Mouse (Mus musculus) WW6 (cell line): ENCODE results near the gene Babam2.

Source experiments
- DNase-seq: peaks from one replicate; pipeline ENCODE4 v3.0.0-alpha.2; 2013; ENCODE audit warnings: low read depth, low spot score

Gene Babam2

DNA sequence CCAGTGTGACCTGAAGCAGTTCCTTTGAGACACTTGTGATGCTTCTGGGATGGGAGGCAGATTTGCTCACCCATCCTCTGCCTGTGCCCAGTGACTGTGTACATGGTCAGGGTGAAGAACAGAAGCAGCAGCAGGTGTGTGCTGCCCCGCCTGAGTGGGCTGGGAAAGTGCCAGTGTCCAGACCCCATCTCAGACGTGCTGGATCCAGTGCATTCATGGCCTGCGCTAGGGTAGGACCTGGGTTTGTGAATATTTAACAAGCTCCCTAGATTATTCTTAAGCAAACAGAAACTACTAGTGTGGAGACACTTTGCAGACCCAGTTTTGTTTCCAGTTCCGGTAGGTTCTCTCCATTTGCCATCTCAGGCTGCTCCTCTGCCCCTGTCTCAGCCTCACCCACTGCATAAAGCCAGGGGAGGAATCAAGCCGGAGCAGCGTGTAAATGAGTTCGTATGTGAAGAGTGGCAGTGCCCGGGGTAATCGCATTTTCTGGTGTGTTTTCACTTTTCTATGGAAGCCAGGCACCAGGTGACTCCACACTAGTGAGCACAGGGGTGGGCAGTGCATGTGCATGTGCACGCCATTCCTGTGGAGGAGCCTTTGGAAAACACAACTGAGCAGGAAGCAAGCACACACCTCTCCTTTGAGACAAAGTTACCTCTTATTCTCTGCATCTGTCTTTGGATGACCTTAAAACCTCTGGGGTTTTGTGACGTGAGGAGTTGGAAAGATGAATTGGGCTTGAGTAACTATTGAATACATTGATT is 290.2 kb downstream of the Babam2 start:
- no peak for DNase-seq

- no peak for DNase-seq
Measured at GRCm38 (mm10) chr5:31997189-31997954, 299.9 kb downstream of the Babam2 start.

- no peak for DNase-seq
Measured at GRCm38 (mm10) chr5:31998806-31999205, 301.3 kb downstream of the Babam2 start.

GRCm38 (mm10) chr5:32000076-32000475 is 302.6 kb downstream of the Babam2 start:
- DNase-seq, result no peak

DNA sequence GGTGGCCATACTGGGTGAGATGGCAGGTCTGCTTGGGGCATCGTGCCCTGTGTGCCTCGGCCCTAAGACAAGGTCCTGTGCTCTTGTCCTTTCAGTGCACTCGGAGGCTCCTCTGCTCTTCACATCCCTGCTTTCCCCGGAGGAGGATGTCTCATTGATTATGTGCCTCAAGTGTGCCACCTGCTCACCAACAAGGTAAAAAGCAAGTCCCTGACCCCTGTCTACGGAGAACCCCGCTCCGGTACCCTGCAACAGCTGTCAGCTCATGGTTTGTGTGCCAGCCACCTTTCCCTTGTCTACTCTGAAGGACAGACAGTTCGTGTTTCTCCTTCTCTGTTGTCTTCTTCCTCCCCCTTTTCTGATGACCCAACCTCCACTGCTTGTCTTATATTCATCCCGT is 303.8 kb downstream of the Babam2 start:
- DNase-seq, result no peak

- no peak for DNase-seq
Measured at GRCm38 (mm10) chr5:32001771-32002170, 304.3 kb downstream of the Babam2 start.

GRCm38 (mm10) chr5:32008401-32008800 is 310.9 kb downstream of the Babam2 start:
- DNase-seq, result no peak

DNA sequence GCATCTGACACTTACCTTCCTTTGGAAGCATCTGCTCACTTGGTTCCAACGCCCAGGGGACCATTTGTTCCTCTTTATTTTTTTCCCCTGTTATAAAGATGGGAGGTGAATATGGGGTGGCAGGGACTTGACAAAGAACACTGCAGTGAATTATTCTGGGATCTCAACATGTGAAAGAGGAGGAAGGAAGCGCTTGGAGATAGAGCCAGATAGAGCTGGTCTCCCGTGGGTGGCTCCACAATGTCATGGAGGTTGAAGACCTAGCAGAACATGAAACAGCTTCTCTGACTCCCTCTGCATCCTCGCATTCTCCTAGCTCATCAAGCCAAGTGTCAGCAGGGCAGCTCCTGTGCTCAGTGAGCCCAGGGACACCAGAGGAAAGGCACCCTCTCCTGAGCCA is 312.6 kb downstream of the Babam2 start:
- no peak for DNase-seq

DNA sequence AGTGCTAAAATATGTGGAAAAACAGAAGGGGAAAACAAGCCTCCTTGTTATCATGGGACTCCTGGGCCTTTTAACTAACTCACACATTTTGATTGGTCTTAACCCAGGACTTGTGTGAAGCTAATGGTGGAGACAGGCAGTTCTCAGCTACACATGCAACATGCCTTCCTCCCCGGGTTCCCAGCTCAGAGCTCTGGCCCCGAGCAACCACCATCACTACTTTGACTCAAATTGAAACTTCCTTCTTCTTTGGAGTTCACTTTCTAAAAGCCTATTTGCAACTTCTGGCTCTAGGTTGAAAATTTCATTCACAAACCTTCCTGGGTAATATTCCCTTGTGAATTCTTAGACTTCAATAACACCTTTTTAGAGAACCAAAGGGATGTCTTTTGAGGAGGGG is 315.6 kb downstream of the Babam2 start:
- no peak for DNase-seq

DNA sequence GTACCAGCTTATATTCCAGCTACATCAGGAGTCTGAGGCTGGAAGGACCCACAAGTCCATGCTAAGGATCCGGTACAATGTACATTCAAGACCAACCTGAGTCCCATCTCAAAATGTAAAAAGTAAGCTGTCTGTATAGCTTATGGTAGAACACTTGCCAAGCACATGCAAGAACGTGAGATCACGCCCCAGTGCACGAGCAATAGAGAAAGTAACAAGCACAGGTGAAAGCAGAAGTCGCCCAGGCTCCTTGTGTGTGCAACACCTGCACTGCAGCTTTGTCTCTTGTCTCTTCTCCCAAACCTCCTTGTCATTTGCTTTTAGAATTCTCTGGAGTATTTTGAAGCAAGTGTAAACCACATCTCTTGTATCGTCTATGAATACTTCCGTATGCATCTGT is 317.3 kb downstream of the Babam2 start:
- no peak for DNase-seq

GRCm38 (mm10) chr5:32015949-32016478 is 318.5 kb downstream of the Babam2 start:
- no peak for DNase-seq

- DNase-seq, result no peak
Measured at GRCm38 (mm10) chr5:32017686-32018085, 320.2 kb downstream of the Babam2 start.

GRCm38 (mm10) chr5:32018276-32018675 is 320.8 kb downstream of the Babam2 start:
- DNase-seq, result no peak

DNA sequence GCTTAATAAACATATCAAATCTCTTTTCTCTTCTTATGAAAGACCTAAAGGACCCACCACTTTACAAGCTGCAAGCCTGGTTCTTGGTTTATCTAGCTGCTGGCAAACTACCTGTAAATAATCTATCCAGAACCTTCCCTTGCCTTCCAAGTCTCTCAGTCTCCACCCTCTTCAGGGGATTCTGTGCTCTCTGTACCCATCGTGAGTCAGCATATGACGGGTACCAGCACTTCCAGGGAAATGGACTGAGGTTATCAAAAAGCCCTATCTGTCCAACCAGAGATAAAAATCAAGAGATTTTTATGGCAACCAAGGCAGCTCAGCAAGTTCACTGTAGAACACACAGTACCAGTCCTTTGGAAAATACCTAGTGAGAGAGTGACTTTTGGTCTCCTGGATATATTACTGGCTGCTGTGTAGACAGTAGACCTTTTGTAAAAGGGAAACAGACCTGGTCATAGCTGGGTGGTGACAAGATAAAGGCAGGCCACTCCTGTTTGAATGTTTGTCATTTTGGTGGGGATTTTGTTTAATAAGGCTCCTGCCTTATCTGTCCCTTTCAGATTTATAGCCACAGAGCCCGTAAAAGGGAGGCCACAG is 332.4 kb downstream of the Babam2 start:
- no peak for DNase-seq

DNA sequence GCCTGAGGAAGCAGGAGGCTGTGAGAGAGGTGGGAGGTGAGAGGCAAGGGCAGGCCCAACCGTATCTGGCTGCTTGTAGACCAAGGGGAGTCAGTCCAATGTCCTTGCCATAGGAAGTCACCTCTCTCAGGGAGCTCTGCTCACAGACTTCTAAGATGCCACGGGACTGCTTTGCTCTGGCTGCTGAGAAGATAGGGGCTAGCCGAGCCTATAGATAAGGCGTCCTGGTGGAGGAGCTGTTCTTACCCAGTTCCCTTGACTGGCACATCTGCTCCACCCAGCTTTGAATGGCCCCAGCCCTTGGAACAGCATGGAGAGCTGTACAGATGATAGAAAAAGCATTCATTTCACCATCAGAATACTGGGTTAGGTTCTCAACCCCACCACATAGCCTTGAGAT is 335.7 kb downstream of the Babam2 start:
- DNase-seq, result no peak

DNA sequence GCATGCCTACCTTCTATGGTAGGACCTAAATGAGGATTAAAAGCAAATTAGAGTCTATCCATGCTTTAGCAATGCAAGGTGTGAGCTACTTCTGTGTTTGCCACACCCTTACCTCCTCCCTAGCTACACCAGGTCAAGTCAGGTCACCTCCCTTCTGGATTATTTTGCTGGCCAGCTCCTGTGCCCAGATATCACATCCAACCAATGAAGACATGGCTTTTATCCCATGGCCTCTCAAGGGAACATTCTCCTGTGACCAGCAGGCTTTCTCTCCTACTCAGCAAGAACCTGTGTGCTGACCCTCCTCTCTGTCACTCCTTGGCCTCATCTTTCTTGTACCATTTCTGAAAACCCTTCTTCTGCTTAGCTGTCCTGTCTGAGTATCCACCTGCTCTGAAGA is 336.1 kb downstream of the Babam2 start:
- no peak for DNase-seq

DNA sequence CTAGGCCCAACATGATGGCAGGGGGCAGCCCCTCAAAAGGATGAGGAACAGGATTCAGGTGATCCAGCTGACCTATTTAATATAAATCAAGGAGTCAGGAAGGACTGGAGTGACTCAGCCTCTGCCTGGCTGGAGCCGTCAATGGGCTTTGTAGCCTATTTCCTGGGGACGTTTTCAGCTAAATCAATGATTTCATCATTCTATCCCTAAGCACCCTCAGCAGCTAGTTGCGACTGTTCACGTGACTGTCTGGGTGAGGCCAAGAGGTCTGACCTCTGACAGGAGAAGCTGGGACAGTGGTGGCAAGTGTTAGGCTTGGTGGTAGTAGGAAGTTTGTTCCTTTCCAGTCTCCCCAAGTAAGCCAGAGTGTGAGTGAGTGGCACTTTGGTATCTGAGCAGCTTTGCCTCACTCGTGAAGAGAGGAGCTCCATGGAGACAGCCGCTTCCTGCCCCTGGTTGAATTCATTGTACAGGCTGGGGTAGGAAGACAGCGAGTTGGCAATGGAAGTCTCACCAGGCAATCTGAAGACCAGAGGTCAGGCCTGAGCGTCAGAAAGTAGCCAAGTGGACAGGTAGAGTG is 337.1 kb downstream of the Babam2 start:
- no peak for DNase-seq

GRCm38 (mm10) chr5:32035721-32036320 is 338.3 kb downstream of the Babam2 start:
- DNase-seq, result no peak

DNA sequence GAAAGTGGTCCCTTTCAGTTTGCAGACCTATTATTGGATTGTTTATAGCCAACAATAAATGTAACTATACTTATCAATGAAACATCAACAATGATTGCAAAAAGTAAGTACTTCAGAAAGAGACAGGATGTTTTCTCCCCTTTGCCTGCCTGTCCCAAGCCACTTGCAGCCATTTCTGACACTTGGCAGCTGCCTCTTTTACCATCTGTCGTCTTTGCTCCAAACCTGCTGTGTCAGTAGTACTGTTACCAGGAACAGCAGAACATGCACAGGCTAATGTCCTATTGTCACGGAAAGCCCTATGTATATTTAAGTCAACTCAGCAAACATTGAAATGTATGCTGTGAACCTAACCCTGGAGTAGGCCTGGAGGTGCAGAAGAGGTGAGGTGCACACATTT is 339.4 kb downstream of the Babam2 start:
- DNase-seq, result no peak

GRCm38 (mm10) chr5:32037546-32037945 is 340.1 kb downstream of the Babam2 start:
- no peak for DNase-seq

DNA sequence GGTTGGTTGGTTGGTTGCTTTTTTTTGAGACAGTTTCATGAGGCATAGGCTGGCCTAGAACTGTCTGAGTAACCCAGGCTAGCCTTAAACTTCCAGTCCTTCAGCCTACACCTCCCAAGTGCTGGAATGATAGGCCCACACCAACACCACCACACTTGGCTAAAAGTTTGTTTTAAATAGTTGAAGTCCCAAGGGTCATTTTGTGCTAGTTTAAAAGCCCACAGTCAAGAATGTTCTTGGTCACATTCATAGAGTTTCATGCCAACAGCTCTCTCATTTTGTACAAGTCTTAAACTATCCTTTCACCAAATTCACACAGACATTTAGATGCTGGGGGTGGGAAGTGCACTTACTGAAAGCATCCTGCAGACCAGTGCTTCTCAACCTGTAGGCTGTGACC is 341.5 kb downstream of the Babam2 start:
- no peak for DNase-seq

- no peak for DNase-seq
Measured at GRCm38 (mm10) chr5:32039511-32039910, 342.0 kb downstream of the Babam2 start.
